Mouse (Mus musculus) adrenal gland, postnatal 4 days (tissue): ENCODE data around the gene Ppp1r27. TPM values are rescaled to one million over a fixed set of nuclear protein-coding genes. Genes with fewer than 3 reads are reported as not detected.

Experiments
- DNase-seq, 2 experiments: peaks; one replicate each; pipeline ENCODE4 v3.0.0; 2021 to 2022; ENCODE audit warnings: low spot score in 2 of 2, mixed read lengths in 2 of 2
- total RNA-seq, 2 experiments: library from RNA; stranded (reverse); gene quantifications; 2 replicates each; pipeline ENCODE4 v1.2.3; 2021

Gene Ppp1r27
- total RNA-seq, 2 experiments from 2014 or later, result 1.3 to 5.6 TPM

GRCm38 (mm10) chr11:120548786-120549167 lies 2.2 kb downstream of the Ppp1r27 start:
- no peak for DNase-seq

GRCm38 (mm10) chr11:120548214-120548613 lies 2.7 kb downstream of the Ppp1r27 start:
- DNase-seq, result no peak

GRCm38 (mm10) chr11:120547469-120547868 lies 3.5 kb downstream of the Ppp1r27 start:
- DNase-seq, result no peak

- DNase-seq, result no peak
Observed at GRCm38 (mm10) chr11:120545964-120546363, 5.0 kb downstream of the Ppp1r27 start.

GRCm38 (mm10) chr11:120542376-120542775 lies 8.6 kb downstream of the Ppp1r27 start:
- DNase-seq, result no peak

- no peak for DNase-seq
Observed at GRCm38 (mm10) chr11:120541907-120542306, 9.0 kb downstream of the Ppp1r27 start.

- DNase-seq, result no peak
Observed at GRCm38 (mm10) chr11:120539285-120540014, 11.5 kb downstream of the Ppp1r27 start.

- no peak for DNase-seq
Observed at GRCm38 (mm10) chr11:120538955-120539284, 12.0 kb downstream of the Ppp1r27 start.

- no peak for DNase-seq
Observed at GRCm38 (mm10) chr11:120538485-120538884, 12.4 kb downstream of the Ppp1r27 start.

- no peak for DNase-seq
Observed at GRCm38 (mm10) chr11:120535804-120536203, 15.1 kb downstream of the Ppp1r27 start.

- no peak for DNase-seq
Observed at GRCm38 (mm10) chr11:120535145-120535544, 15.8 kb downstream of the Ppp1r27 start.

- DNase-seq, result no peak
Observed at GRCm38 (mm10) chr11:120534093-120534492, 16.8 kb downstream of the Ppp1r27 start.

- DNase-seq, result no peak
Observed at GRCm38 (mm10) chr11:120531646-120532045, 19.3 kb downstream of the Ppp1r27 start.

GRCm38 (mm10) chr11:120530085-120530964 lies 20.6 kb downstream of the Ppp1r27 start, which contains the start of gene Gcgr:
Gene Gcgr (plus strand): TSS chr11:120530699.
- DNase-seq, result no peak

GRCm38 (mm10) chr11:120528903-120529302 lies 22.0 kb downstream of the Ppp1r27 start:
- DNase-seq, result no peak

- no peak for DNase-seq
Observed at GRCm38 (mm10) chr11:120527690-120528354, 23.1 kb downstream of the Ppp1r27 start.

- DNase-seq, result no peak
Observed at GRCm38 (mm10) chr11:120525959-120526358, 25.0 kb downstream of the Ppp1r27 start.

GRCm38 (mm10) chr11:120522581-120522980 lies 28.4 kb downstream of the Ppp1r27 start:
- no peak for DNase-seq

- DNase-seq, result no peak
Observed at GRCm38 (mm10) chr11:120520967-120521540, 29.9 kb downstream of the Ppp1r27 start.

- no peak for DNase-seq
Observed at GRCm38 (mm10) chr11:120520498-120520897, 30.4 kb downstream of the Ppp1r27 start.

- no peak for DNase-seq
Observed at GRCm38 (mm10) chr11:120519738-120520137, 31.2 kb downstream of the Ppp1r27 start.
